ENCODE assay signal across 8 mouse cellular contexts in the genomic region with DNA sequence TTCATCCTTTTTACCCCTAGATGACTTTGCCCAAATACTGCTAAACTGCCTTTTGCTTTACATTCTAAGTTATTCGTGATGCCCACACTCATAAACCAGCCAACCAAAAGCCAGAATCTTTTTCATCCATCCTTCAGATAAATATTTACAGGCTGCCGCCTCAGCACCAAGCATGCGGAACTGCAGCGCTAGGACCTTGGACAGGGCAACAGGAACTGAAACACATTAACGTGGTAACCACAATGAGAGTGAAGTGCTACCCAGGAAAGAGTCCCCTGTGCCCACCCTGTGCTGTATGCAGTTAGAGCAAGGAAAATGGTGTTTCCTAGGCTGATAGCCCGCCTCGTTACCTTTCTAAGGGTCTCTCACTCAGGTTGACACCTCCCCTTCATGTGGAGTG. TPM values are rescaled to one million over a fixed set of nuclear protein-coding genes. Genes with fewer than 3 reads are reported as not detected.
DNase-seq lines count a peak whose midpoint lies in the region; ATAC-seq and TF ChIP-seq lines count a peak whose summit lies in the region.

No protein-coding gene starts in this region.

- H3K4me2 ChIP-seq in lung, postnatal 0 days (replicated peaks; ENCODE audit: low read depth, low read length) = peak overlapping the region; percentile 68

- WGBS in lung, postnatal 0 days = 17% methylated on average over 7 of the region's 7 CpGs
- 5% methylated on average over 7 of the region's 7 CpGs for WGBS in spleen, adult 2 months

- H3K9ac ChIP-seq in ES-E14 (ENCODE audit: insufficient read depth, low read depth, low read length, poor library complexity, severe bottlenecking) = no peak overlapping the region
- H3K9ac ChIP-seq in lung, postnatal 0 days (replicated peaks; ENCODE audit: low read depth) = peak overlapping the region; percentile 39; the same call in 1 of the 2 replicates

- peak; percentile 52 for ATAC-seq in lung, postnatal 0 days

- in situ Hi-C loops in ES-E14 (cut with MboI; ENCODE audit: low sequenced_read_pairs in 2 of 2, unreplicated experiment in 2 of 2) = no loop called here

- H3K36me3 ChIP-seq in ES-E14 (ENCODE audit: control insufficient read depth, insufficient read depth, low read length, poor library complexity, severe bottlenecking) = peaks cover 4% of the 10 kb centered on the region; the same call in 1 of the 2 replicates
- no peaks in the 10 kb centered on the region; the same call in 1 of the 2 replicates for H3K36me3 ChIP-seq in lung, postnatal 0 days (ENCODE audit: insufficient read depth, low read length)
- peaks cover 4% of the 10 kb centered on the region for H3K36me3 ChIP-seq in spleen, adult 2 months (ENCODE audit: control insufficient read depth, insufficient read depth, low read length)

- TF ChIP-seq CTCF in lung, postnatal 0 days (IDR thresholded peaks at IDR 0.05) = no peak
- TF ChIP-seq CTCF in spleen, adult 2 months (IDR thresholded peaks at IDR 0.05; ENCODE audit: extremely low read depth, insufficient read depth, insufficient read length, insufficient replicate concordance) = no peak

- H3K9me3 ChIP-seq in ES-E14 (ENCODE audit: control insufficient read depth, insufficient read depth, low read depth, low read length) = no peaks in the 10 kb centered on the region
- H3K9me3 ChIP-seq in lung, postnatal 0 days (ENCODE audit: low read length) = no peaks in the 10 kb centered on the region

- DNase-seq in A20 (ENCODE audit: low read depth, low spot score) (peak; percentile 84), ES-E14 (ENCODE audit: low read depth, low spot score) (peak; percentile 31)
- peak; percentile 45 for DNase-seq in forelimb bud, embryonic 11.5 days (ENCODE audit: low read depth, low spot score)
- peak; percentile 36 to 56 for DNase-seq in kidney, adult 8-10 months
- DNase-seq in lung, postnatal 0 days (ENCODE audit: low spot score) = peak; percentile 34
- peak; percentile 52 to 68 for DNase-seq in spleen, adult 2 months (ENCODE audit: low read depth in 1 of 2, low spot score in 2 of 2)
- no peak for DNase-seq in frontal cortex, adult 2 months (ENCODE audit: extremely low spot score in 1 of 2, low spot score in 1 of 2)
- no peak for DNase-seq in gastrocnemius, postnatal 36 days

- no peak overlapping the region for H3K27ac ChIP-seq in ES-E14 (ENCODE audit: insufficient read depth, low read depth, low read length, poor library complexity, severe bottlenecking)
- no peak overlapping the region for H3K27ac ChIP-seq in lung, postnatal 0 days (ENCODE audit: low read length)
- peak overlapping the region; percentile 17; the same call in 1 of the 2 replicates for H3K27ac ChIP-seq in spleen, adult 2 months (ENCODE audit: insufficient read depth, low read length)

- H3K4me3 ChIP-seq in ES-E14 (ENCODE audit: insufficient read depth in 1 of 2, low read depth in 1 of 2, low read length in 2 of 2, poor library complexity in 1 of 2, severe bottlenecking in 1 of 2) = peak overlapping the region; percentile 31 to 96
- H3K4me3 ChIP-seq in lung, postnatal 0 days (ENCODE audit: low read depth, low read length) = peak overlapping the region; percentile 60; the same call in 1 of the 2 replicates
- no peak overlapping the region for H3K4me3 ChIP-seq in spleen, adult 2 months (ENCODE audit: extremely low read depth, insufficient read depth, insufficient read length)

- H3K27me3 ChIP-seq in lung, postnatal 0 days (replicated peaks; ENCODE audit: insufficient read depth, low read length) = no peaks in the 10 kb centered on the region
- H3K27me3 ChIP-seq in spleen, adult 2 months (ENCODE audit: control insufficient read depth, insufficient read depth, low read length) = no peaks in the 10 kb centered on the region

- no peaks in the 10 kb centered on the region for H3K4me1 ChIP-seq in ES-E14 (ENCODE audit: control insufficient read depth in 2 of 2, insufficient read depth in 2 of 2, low read length in 2 of 2, poor library complexity in 1 of 2)
- H3K4me1 ChIP-seq in lung, postnatal 0 days (ENCODE audit: insufficient read depth, low read depth, low read length) = peaks cover 11% of the 10 kb centered on the region; the same call in 1 of the 2 replicates
- peaks cover 6% of the 10 kb centered on the region; the same call in 1 of the 2 replicates for H3K4me1 ChIP-seq in spleen, adult 2 months (ENCODE audit: control insufficient read depth, insufficient read depth, insufficient read length)

- TF ChIP-seq EP300 in lung, postnatal 0 days (IDR thresholded peaks at IDR 0.05) = no peak

- TF ChIP-seq POLR2A in spleen, adult 2 months (IDR thresholded peaks at IDR 0.05; ENCODE audit: low read depth, low read length) = no peak

- intact Hi-C loops in gastrocnemius, postnatal 36 days (cut with DNase I) = no loop called here

TF ChIP-seq in ES-E14, 5 proteins besides CTCF, POLR2A, EP300 and RAD21:
- TF ChIP-seq HCFC1 (IDR thresholded peaks at IDR 0.05; ENCODE audit: borderline replicate concordance, insufficient read depth, low read length) (no peak), MAFK (IDR thresholded peaks at IDR 0.05; ENCODE audit: insufficient read depth, low read depth, low read length) (peak; percentile 46; the same call in 1 of the 2 replicates)
TF ChIP-seq in ES-E14: peak in this region for 1.

RNA-seq across cellular contexts. Expression of a gene that starts 0.6 kb away (rescaled TPM):
- 6.9 and 10.8 TPM in 2 replicates for total RNA-seq in ES-E14 (2012; rRNA removed)
- polyA plus RNA-seq in lung, postnatal 0 days (2015; fragmentation: Nextera tagmentation; extraction: Ambion mirVana) = 7.2 and 7.3 TPM in 2 replicates
- 2.1 and 2.7 TPM in 2 replicates for polyA plus RNA-seq in spleen, adult 2 months (2012; rRNA removed)
- 19.8 and 22.6 TPM in 2 replicates for polyA plus RNA-seq in frontal cortex, adult 2 months (2012; rRNA removed)
- total RNA-seq in gastrocnemius, postnatal 36 days (2021) = 10 to 100 TPM in 1 of 2 experiments, 1 to 10 TPM in 1; 8.4 to 14.9 TPM

RNA-seq across cellular contexts. Expression of a gene that starts 26.0 kb away (rescaled TPM):
- total RNA-seq in ES-E14 (2012; rRNA removed) = 13.5 and 20.5 TPM in 2 replicates
- polyA plus RNA-seq in lung, postnatal 0 days (2015; fragmentation: Nextera tagmentation; extraction: Ambion mirVana) = 30.3 and 33.4 TPM in 2 replicates
- 2.4 and 3.8 TPM in 2 replicates for polyA plus RNA-seq in spleen, adult 2 months (2012; rRNA removed)
- polyA plus RNA-seq in frontal cortex, adult 2 months (2012; rRNA removed) = 19.7 and 19.8 TPM in 2 replicates
- 10 to 100 TPM in 1 of 2 experiments, 1 to 10 TPM in 1; 8.9 to 10.3 TPM for total RNA-seq in gastrocnemius, postnatal 36 days (2021)

RNA-seq across cellular contexts. Expression of a gene that starts 26.2 kb away (rescaled TPM):
- total RNA-seq in ES-E14 (2012; rRNA removed) = 1.2 and 2.0 TPM in 2 replicates
- polyA plus RNA-seq in lung, postnatal 0 days (2015; fragmentation: Nextera tagmentation; extraction: Ambion mirVana) = 0.42 and 0.57 TPM in 2 replicates
- 0.12 TPM in 2 replicates for polyA plus RNA-seq in spleen, adult 2 months (2012; rRNA removed)
- 0.97 and 1.3 TPM in 2 replicates for polyA plus RNA-seq in frontal cortex, adult 2 months (2012; rRNA removed)
- total RNA-seq in gastrocnemius, postnatal 36 days (2021) = under 1 TPM; 0.12 to 0.31 TPM

RNA-seq across cellular contexts. Expression of a gene that starts 56.4 kb away (rescaled TPM):
- 21.2 and 23.4 TPM in 2 replicates for total RNA-seq in ES-E14 (2012; rRNA removed)
- polyA plus RNA-seq in lung, postnatal 0 days (2015; fragmentation: Nextera tagmentation; extraction: Ambion mirVana) = 28.8 and 29.4 TPM in 2 replicates
- 4.8 and 9.2 TPM in 2 replicates for polyA plus RNA-seq in spleen, adult 2 months (2012; rRNA removed)
- polyA plus RNA-seq in frontal cortex, adult 2 months (2012; rRNA removed) = 13.2 and 14.4 TPM in 2 replicates
- total RNA-seq in gastrocnemius, postnatal 36 days (2021) = 1 to 10 TPM; 8.3 to 8.6 TPM

Comparison
In these comparisons a context has a peak if more than half of its experiments do, and no peak if none do; other contexts are left out.
1. DNase-seq: peak in A20 (single experiment), ES-E14 (single experiment), forelimb bud, embryonic 11.5 days (single experiment), kidney, adult 8-10 months (2 of 2), lung, postnatal 0 days (single experiment) and spleen, adult 2 months (2 of 2); none in frontal cortex, adult 2 months (0 of 2) and gastrocnemius, postnatal 36 days (0 of 2).